Mouse (Mus musculus): ENCODE measurements around the gene Lsm11.
"Not testable (repeated sequence)": the region's sequence is repeated elsewhere in the genome, so short reads cannot be mapped to it uniquely, and the experiment has no call there.

Gene Lsm11

GRCm38 (mm10) chr11:45885606-45886230 is 59.0 kb downstream of the Lsm11 start:
- ATAC-seq (ENCODE audit: insufficient number of reproducible peaks, low FRiP score, low TSS enrichment): no peak

- 0 out of 2 replicates have a peak, but pooled peaks have one; percentile 31 for ATAC-seq (ENCODE audit: insufficient number of reproducible peaks, low FRiP score, low TSS enrichment)
These were observed 60.7 kb downstream of the Lsm11 start for GRCm38 (mm10) chr11:45884029-45884428.

- ATAC-seq (ENCODE audit: insufficient number of reproducible peaks, low FRiP score, low TSS enrichment): no peak
These were observed 61.3 kb downstream of the Lsm11 start for GRCm38 (mm10) chr11:45883270-45883931.

DNA sequence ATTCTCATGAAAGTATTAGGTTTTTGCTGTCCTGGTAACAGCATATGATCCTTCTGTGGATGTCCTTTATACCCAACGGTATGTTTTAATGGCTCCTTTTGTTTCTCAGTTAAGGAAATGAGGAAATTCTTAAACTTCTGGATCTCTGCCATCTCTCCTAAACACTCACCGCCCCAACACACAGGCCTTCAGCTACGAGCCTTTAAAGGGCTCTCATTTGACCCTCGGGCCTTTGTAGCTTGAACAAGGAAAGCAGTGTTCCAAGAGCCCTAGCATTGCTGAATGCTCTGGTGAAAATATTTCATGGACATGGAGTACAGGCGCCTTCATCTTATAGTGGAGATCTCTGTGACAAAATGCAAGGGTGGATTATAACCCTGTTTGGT is 63.1 kb downstream of the Lsm11 start:
- no peak for ATAC-seq (ENCODE audit: insufficient number of reproducible peaks, low FRiP score, low TSS enrichment)

- ATAC-seq (ENCODE audit: insufficient number of reproducible peaks, low FRiP score, low TSS enrichment): no peak
These were observed 63.6 kb downstream of the Lsm11 start for GRCm38 (mm10) chr11:45881026-45881682.

DNA sequence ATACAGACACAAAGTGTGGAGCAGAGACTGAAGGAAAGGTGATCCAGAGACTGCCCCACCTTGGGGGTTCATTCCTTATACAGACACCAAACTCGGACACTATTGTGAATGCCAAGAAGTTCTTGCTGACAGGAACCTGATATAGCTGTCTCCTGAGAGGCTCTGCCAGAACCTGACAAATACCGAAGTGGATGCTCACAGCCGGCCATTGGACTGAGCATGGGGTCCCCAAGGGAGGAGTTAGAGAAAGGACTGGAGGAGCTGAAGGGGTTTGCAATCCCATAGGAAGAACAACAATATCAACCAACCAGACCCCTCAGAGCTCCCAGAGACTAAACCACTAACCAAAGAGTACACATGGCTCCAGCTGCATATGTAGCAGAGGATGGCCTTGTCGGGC is 65.4 kb downstream of the Lsm11 start:
- ATAC-seq (ENCODE audit: insufficient number of reproducible peaks, low FRiP score, low TSS enrichment): not testable (repeated sequence)
